Mouse (Mus musculus) intestine, embryonic 16.5 days (tissue): ENCODE data around the gene Hoxa9. TPM values are rescaled to one million over a fixed set of nuclear protein-coding genes. Genes with fewer than 3 reads are reported as not detected.

Experiments
- ATAC-seq: fragments of 200-750 bp; cut with Nextera tagmentation; 2 replicates; pipeline ENCODE4 v1.8.0; 2017; ENCODE audit warnings: moderate TSS enrichment, moderate library complexity
- H3K27ac ChIP-seq: fragments of 300-500 bp; sonication (generic); 2 replicates; pipeline ENCODE4 v1.5.1; 2014; ENCODE audit warnings: mild to moderate bottlenecking, low read length
- H3K27me3 ChIP-seq: fragments of 300-500 bp; sonication (generic); replicated peaks from 2 replicates; pipeline ENCODE4 v1.6.1; 2014; ENCODE audit warnings: low read length, control low read depth, mixed read lengths; ENCODE audit not compliant: control insufficient read depth, insufficient read depth
- H3K36me3 ChIP-seq: fragments of 300-500 bp; sonication (generic); 2 replicates; pipeline ENCODE4 v1.6.1; 2014; ENCODE audit warnings: low read length, control low read depth; ENCODE audit not compliant: control insufficient read depth, insufficient read depth
- H3K4me1 ChIP-seq: fragments of 300-500 bp; sonication (generic); 2 replicates; pipeline ENCODE4 v1.6.1; 2014; ENCODE audit warnings: low read length, control low read depth, mixed read lengths; ENCODE audit not compliant: control insufficient read depth, insufficient read depth
- H3K4me2 ChIP-seq: fragments of 300-500 bp; sonication (generic); 2 replicates; pipeline ENCODE4 v1.6.1; 2014; ENCODE audit warnings: low read depth, low read length, control low read depth
- H3K4me3 ChIP-seq: fragments of 300-500 bp; sonication (generic); 2 replicates; pipeline ENCODE4 v1.5.1; 2014; ENCODE audit warnings: mild to moderate bottlenecking, low read length
- H3K9ac ChIP-seq: fragments of 300-500 bp; sonication (generic); 2 replicates; pipeline ENCODE4 v1.6.1; 2014; ENCODE audit warnings: low read depth, low read length
- H3K9me3 ChIP-seq: fragments of 300-500 bp; sonication (generic); 2 replicates; pipeline ENCODE4 v1.6.1; 2016; ENCODE audit warnings: low read length, control low read depth; ENCODE audit not compliant: control insufficient read depth
- WGBS: fragments of 180-500 bp; shearing (Covaris S2); extraction: QIAGEN DNeasy Blood & Tissue Kit; methylation state at CpG from one replicate; pipeline ENCODE4 v1.1.7; 2014; 5-methylcytosine and 5-hydroxymethylcytosine counted together
- polyA plus RNA-seq: library from polyadenylated mRNA; unstranded; fragments of >200 nt; fragmentation: Nextera tagmentation; extraction: Ambion mirVana; gene quantifications from 2 replicates; pipeline ENCODE4 v1.2.1, GENCODE M21; 2015

The Hoxa9 gene
- polyA plus RNA-seq, 1 experiment from 2014 or later, result 3.2 TPM

DNA sequence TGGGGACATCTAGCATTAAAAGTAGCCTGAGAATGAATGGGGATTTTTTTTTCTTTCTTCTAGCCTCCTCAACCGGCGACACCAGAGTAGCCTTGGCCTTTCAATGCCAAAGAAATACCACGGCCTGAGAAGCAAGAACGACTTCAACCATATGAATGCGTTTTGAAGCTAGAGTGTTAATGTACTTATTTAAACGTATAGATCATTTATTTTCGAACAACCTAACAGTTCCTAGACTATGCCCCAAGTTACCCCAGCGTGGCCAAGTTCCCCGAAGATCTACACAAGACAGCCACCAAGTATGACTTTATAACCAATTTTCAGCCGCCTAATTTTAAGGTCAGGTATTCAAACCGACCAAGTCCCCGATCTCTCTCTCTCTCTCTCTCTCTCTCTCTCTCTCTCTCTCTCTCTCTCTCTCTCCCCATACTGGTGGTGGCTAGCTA is 10.0 kb downstream of the Hoxa9 start:
- 24% methylated on average over 12 of the region's 12 CpGs for WGBS
- no peak overlapping the region; the same call in 1 of the 2 replicates for H3K27ac ChIP-seq
- no peaks in the 10 kb centered on the region for H3K36me3 ChIP-seq
- peaks cover 85% of the 10 kb centered on the region for H3K27me3 ChIP-seq
- peak overlapping the region; percentile 58 for H3K4me3 ChIP-seq
- peak overlapping the region; percentile 91 for H3K4me2 ChIP-seq
- H3K4me1 ChIP-seq, result peaks cover 16% of the 10 kb centered on the region
- no peaks in the 10 kb centered on the region for H3K9me3 ChIP-seq
- no peak for ATAC-seq
- peak overlapping the region; percentile 70 for H3K9ac ChIP-seq

DNA sequence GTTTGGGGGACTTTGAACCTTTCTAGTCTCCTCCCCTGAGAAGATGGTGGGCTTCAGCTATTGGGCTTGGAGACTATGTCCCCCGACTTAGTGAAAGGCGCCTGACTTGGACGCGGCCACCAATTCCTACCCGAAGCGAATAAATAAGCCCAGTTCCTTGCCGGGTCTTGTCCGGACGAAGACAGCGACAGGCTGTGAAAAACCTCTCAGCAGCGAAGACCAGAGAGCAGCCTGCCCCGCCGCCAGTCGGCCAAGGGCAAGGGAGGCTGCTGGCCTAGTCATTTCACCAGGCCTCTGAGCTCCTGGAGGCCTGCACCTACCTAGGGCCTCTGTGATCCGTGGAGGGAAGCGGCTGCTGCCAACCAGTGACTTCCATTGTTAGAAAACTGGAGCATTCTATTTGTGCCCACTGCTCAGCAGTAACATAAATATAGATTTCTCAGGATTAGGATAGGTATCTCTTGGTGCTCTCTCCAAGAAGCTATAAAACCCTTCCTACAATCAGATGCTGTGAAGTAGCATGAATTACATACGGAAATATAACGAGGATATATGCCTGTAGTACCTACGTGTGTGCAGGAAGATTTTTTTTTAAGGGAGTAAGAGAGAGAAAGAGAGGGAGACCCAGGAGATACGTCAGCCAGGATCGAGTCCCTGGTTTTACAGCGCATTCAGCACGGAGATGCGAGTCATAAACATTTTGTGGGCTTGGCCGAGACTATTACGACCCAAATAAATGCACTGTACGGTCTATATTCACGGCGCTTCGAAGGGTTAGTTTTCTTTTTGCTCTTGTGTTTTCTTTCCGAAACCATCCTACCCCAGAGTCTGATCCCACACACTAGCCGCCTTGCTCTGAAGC is 10.7 kb downstream of the Hoxa9 start:
- no peak for ATAC-seq
- 37% methylated on average over 32 of the region's 32 CpGs for WGBS

GRCm38 (mm10) chr6:52219234-52219942 is 11.5 kb downstream of the Hoxa9 start:
- Histone ChIP-seq H3K36me3 (no peaks in the 10 kb centered on the region), H3K9ac (no peak overlapping the region), H3K4me2 (no peak overlapping the region), H3K27me3 (peaks cover 86% of the 10 kb centered on the region), H3K4me3 (no peak overlapping the region), H3K4me1 (peaks cover 20% of the 10 kb centered on the region), H3K27ac (no peak overlapping the region; the same call in 1 of the 2 replicates), H3K9me3 (no peaks in the 10 kb centered on the region)
- 48% methylated on average over 9 of the region's 9 CpGs for WGBS
- ATAC-seq, result no peak

More for the DNA sequence above, 10.7 kb downstream of the Hoxa9 start:
- Histone ChIP-seq H3K9ac (peak overlapping the region; percentile 56), H3K4me1 (peaks cover 20% of the 10 kb centered on the region), H3K4me3 (peak overlapping the region; percentile 58), H3K36me3 (no peaks in the 10 kb centered on the region), H3K4me2 (peak overlapping the region; percentile 91), H3K9me3 (no peaks in the 10 kb centered on the region), H3K27me3 (peaks cover 84% of the 10 kb centered on the region), H3K27ac (peak overlapping the region; percentile 37)

GRCm38 (mm10) chr6:52218643-52219215 is 12.2 kb downstream of the Hoxa9 start:
- peaks cover 84% of the 10 kb centered on the region for H3K27me3 ChIP-seq
- no peaks in the 10 kb centered on the region for H3K36me3 ChIP-seq
- H3K27ac ChIP-seq, result no peak overlapping the region
- peaks cover 21% of the 10 kb centered on the region for H3K4me1 ChIP-seq
- H3K9ac ChIP-seq, result 0 out of 2 replicates have a peak overlapping the region, but pooled peaks have one; percentile 63
- no peak overlapping the region for H3K4me2 ChIP-seq
- no peak for ATAC-seq
- WGBS, result 28% methylated on average over 14 of the region's 14 CpGs
- no peaks in the 10 kb centered on the region for H3K9me3 ChIP-seq
- H3K4me3 ChIP-seq, result no peak overlapping the region

DNA sequence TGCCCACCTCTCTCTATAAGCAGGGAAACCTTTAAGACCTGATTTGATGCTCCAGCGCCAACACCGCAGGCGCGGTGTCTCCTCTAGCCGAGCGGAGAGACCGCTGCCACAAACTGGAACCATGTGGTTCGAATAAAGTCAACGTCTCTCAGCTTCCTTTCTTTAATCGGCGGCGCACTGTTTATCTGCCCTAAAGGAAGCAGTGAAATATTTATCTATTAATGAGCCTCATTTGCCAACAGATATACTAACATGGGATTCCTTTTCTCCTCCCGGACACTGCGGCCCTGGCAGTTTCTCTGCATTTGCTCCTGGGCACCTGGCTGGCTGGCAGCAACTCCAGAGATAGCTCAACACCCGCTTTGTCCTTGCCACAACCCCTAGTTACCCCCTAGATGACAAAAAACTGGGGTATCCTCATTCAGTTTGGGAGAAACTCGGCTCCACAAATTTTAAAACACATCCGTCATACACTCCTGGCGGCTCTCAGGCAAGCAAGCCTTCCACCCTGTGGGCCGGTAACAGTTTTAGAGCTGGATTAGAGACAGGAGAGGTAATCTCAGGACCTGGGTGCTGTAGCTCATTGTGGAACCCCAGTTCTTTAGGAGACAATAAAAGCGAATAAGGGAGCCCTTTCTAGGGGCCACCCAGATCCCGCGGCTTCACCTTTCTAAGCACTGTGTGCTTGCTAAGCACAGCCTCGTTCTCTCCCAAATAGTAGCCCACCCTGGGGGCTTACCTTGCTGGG is 12.8 kb downstream of the Hoxa9 start:
- Histone ChIP-seq H3K36me3 (no peaks in the 10 kb centered on the region), H3K9me3 (no peaks in the 10 kb centered on the region), H3K27me3 (peaks cover 85% of the 10 kb centered on the region), H3K4me2 (peak overlapping the region; percentile 75), H3K4me3 (peak overlapping the region; percentile 55), H3K9ac (peak overlapping the region; percentile 63), H3K27ac (0 out of 2 replicates have a peak overlapping the region, but pooled peaks have one; percentile 12), H3K4me1 (peaks cover 24% of the 10 kb centered on the region)
- ATAC-seq, result no peak
- WGBS, result 19% methylated on average over 23 of the region's 23 CpGs

DNA sequence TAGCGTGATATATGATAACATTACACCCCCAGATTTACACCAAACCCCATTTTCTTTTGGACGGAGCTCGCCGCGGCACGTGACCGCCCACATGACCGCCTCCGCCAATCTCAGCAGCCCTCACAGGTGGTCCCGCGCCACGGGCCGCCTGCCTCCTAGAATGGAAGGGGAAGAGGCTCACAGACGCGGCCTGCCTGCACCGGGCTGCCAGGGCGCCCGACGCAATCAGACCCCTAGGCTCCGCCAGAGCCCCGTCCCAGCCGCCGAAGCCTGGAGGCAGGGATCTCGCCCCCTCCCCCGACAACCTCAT is 13.5 kb downstream of the Hoxa9 start:
- Histone ChIP-seq H3K4me2 (peak overlapping the region; percentile 75), H3K9ac (peak overlapping the region; percentile 63), H3K9me3 (no peaks in the 10 kb centered on the region), H3K27me3 (peaks cover 81% of the 10 kb centered on the region), H3K4me1 (peaks cover 28% of the 10 kb centered on the region), H3K4me3 (peak overlapping the region; percentile 55), H3K36me3 (no peaks in the 10 kb centered on the region), H3K27ac (no peak overlapping the region)
- ATAC-seq, result peak; percentile 47
- WGBS, result under 1% methylated on average over 25 of the region's 25 CpGs

GRCm38 (mm10) chr6:52216691-52217458 is 14.0 kb downstream of the Hoxa9 start:
- H3K4me3 ChIP-seq, result peak overlapping the region; percentile 55
- WGBS, result 1% methylated on average over 60 of the region's 60 CpGs
- H3K27me3 ChIP-seq, result peaks cover 81% of the 10 kb centered on the region
- H3K9ac ChIP-seq, result peak overlapping the region; percentile 68
- no peaks in the 10 kb centered on the region for H3K9me3 ChIP-seq
- peak overlapping the region; percentile 75 for H3K4me2 ChIP-seq
- peaks cover 28% of the 10 kb centered on the region for H3K4me1 ChIP-seq
- peak overlapping the region; percentile 30; the same call in 1 of the 2 replicates for H3K27ac ChIP-seq
- ATAC-seq, result no peak
- H3K36me3 ChIP-seq, result no peaks in the 10 kb centered on the region

GRCm38 (mm10) chr6:52215771-52216535 is 14.9 kb downstream of the Hoxa9 start:
- Histone ChIP-seq H3K9me3 (no peaks in the 10 kb centered on the region), H3K36me3 (no peaks in the 10 kb centered on the region), H3K4me1 (peaks cover 22% of the 10 kb centered on the region), H3K9ac (peak overlapping the region; percentile 32), H3K27me3 (peaks cover 83% of the 10 kb centered on the region), H3K4me3 (peak overlapping the region; percentile 55), H3K27ac (no peak overlapping the region), H3K4me2 (peak overlapping the region; percentile 75)
- no peak for ATAC-seq
- WGBS, result 7% methylated on average over 30 of the region's 30 CpGs
